Mouse (Mus musculus) forebrain, embryonic 14.5 days (tissue): ENCODE results near the gene Rd3. TPM values are rescaled to one million over a fixed set of nuclear protein-coding genes. Genes with fewer than 3 reads are reported as not detected.

Source experiments
- ATAC-seq: fragments of 200-750 bp; cut with Nextera tagmentation; 2 replicates; pipeline ENCODE4 v1.8.0; 2017; ENCODE audit warnings: mild to moderate bottlenecking, moderate library complexity
- DNase-seq: peaks from one replicate; pipeline ENCODE4 v3.0.0-alpha.2; 2015; ENCODE audit warnings: low spot score
- H3K27ac ChIP-seq: fragments of 300-500 bp; sonication (generic); 2 replicates; pipeline ENCODE4 v1.5.1; 2014; ENCODE audit warnings: low read depth, mild to moderate bottlenecking, control low read depth, low read length, moderate library complexity
- H3K27me3 ChIP-seq: fragments of 300-500 bp; sonication (generic); replicated peaks from 2 replicates; pipeline ENCODE4 v1.6.1; 2014; ENCODE audit warnings: low read length, control low read depth, mixed read lengths; ENCODE audit not compliant: control insufficient read depth, insufficient read depth
- H3K36me3 ChIP-seq: fragments of 300-500 bp; sonication (generic); 2 replicates; pipeline ENCODE4 v1.6.1; 2014; ENCODE audit warnings: low read length, control low read depth; ENCODE audit not compliant: control insufficient read depth, insufficient read depth
- H3K4me1 ChIP-seq: fragments of 300-500 bp; sonication (generic); 2 replicates; pipeline ENCODE4 v1.6.1; 2014; ENCODE audit warnings: antibody characterized with exemption, low read length, control low read depth; ENCODE audit not compliant: control insufficient read depth, insufficient read depth
- H3K4me2 ChIP-seq: fragments of 300-500 bp; sonication (generic); 2 replicates; pipeline ENCODE4 v1.6.1; 2014; ENCODE audit warnings: mild to moderate bottlenecking, control low read depth, low read length
- H3K4me3 ChIP-seq: fragments of 300-500 bp; sonication (generic); 2 replicates; pipeline ENCODE4 v1.5.1; 2014; ENCODE audit warnings: low read depth, low read length, control low read depth
- H3K9ac ChIP-seq: fragments of 300-500 bp; sonication (generic); 2 replicates; pipeline ENCODE4 v1.6.1; 2014; ENCODE audit warnings: mild to moderate bottlenecking, low read length, control low read depth, moderate library complexity
- H3K9me3 ChIP-seq: fragments of 300-500 bp; sonication (generic); replicated peaks from 2 replicates; pipeline ENCODE4 v1.6.1; 2016; ENCODE audit warnings: low read length, control low read depth, mixed read lengths; ENCODE audit not compliant: control insufficient read depth
- WGBS: fragments of 180-500 bp; shearing (Covaris S2); extraction: QIAGEN DNeasy Blood & Tissue Kit; methylation state at CpG from one replicate; pipeline ENCODE4 v1.1.7; 2014; 5-methylcytosine and 5-hydroxymethylcytosine counted together
- polyA plus RNA-seq: library from polyadenylated mRNA; unstranded; fragments of >200 nt; fragmentation: Nextera tagmentation; extraction: Ambion mirVana; gene quantifications from 2 replicates; pipeline ENCODE4 v1.2.1, GENCODE M21; 2014

Rd3 gene
- polyA plus RNA-seq, 1 experiment from 2014 or later = 2.4 TPM

GRCm38 (mm10) chr1:191945756-191946155, 31.4 kb upstream of the Rd3 start:
- no peaks in the 10 kb centered on the region for H3K4me1 ChIP-seq
- H3K4me3 ChIP-seq = no peak overlapping the region
- H3K27me3 ChIP-seq = no peaks in the 10 kb centered on the region
- 84% methylated on average over 5 of the region's 5 CpGs for WGBS
- H3K9ac ChIP-seq = no peak overlapping the region
- no peak for DNase-seq
- H3K36me3 ChIP-seq = no peaks in the 10 kb centered on the region
- no peak overlapping the region for H3K4me2 ChIP-seq
- H3K27ac ChIP-seq = no peak overlapping the region
- ATAC-seq = no peak
- no peaks in the 10 kb centered on the region for H3K9me3 ChIP-seq

DNA sequence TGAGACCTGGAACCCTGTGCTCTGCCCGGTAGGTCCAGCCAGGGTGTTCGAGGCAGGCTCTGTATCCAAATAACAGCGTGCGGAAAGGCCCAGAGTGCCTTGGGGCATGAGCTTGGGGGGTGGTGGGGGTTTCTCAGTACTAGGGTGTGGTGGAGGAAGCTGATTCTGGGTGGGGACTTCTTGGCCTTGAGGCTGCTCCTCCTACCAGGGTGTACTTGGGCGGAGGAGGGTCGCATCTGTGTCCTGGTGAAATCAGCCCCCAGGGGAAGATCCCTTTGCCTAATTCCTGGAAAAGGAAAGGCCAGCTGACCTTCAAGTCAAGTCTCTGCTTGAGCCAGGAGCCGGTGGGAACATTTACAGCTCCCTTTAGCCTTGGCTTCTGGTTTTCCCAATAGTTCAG, 30.9 kb upstream of the Rd3 start:
- H3K4me2 ChIP-seq = no peak overlapping the region
- no peak for DNase-seq
- no peak overlapping the region for H3K9ac ChIP-seq
- no peaks in the 10 kb centered on the region for H3K36me3 ChIP-seq
- no peak overlapping the region for H3K4me3 ChIP-seq
- no peak overlapping the region for H3K27ac ChIP-seq
- no peaks in the 10 kb centered on the region for H3K27me3 ChIP-seq
- no peaks in the 10 kb centered on the region for H3K4me1 ChIP-seq
- 88% methylated on average over 7 of the region's 7 CpGs for WGBS
- no peaks in the 10 kb centered on the region for H3K9me3 ChIP-seq
- no peak for ATAC-seq

DNA sequence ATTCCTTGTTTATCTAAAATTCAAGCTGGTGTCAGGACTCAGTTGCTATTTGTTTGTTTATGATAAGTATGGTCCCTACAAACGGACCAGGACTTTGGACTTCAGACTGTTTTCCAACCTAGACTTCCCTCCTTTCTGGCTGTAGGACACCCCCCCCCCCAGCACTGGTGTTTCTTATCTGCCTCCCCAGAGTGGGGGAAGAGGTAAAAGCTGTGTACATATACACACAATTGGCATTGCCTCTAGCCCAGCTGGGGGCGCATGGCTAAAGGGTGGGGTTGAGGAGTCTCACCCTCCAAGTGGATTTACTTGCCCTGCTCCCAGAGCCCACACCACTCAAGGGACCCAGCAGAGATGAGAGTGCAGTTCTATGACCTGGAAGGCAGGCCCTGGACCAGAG, 30.3 kb upstream of the Rd3 start:
- 88% methylated on average over 2 of the region's 2 CpGs for WGBS
- Histone ChIP-seq H3K27me3 (no peaks in the 10 kb centered on the region), H3K27ac (no peak overlapping the region), H3K4me3 (no peak overlapping the region), H3K4me1 (no peaks in the 10 kb centered on the region), H3K4me2 (no peak overlapping the region), H3K36me3 (no peaks in the 10 kb centered on the region), H3K9me3 (no peaks in the 10 kb centered on the region), H3K9ac (no peak overlapping the region)
- DNase-seq (no peak), ATAC-seq (no peak)

DNA sequence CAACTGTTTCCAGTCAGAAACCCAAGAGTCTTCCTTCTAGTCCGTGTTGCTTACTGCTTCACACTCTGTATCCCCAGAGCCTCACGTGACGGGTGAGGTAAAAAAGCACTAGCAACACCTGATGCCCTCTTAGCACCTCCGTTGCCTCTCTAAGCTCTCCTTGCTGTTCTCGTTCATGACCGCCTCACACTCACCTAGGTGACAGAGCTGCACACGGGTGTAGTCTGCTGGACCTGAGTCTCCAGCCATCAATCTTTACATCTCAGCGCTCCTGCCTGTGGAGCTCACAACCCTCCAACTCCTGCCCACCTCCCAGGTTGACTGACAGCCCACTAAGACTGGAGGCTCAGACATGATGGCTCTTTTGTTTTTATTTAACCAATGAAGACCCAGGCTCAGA, 29.4 kb upstream of the Rd3 start:
- ATAC-seq = no peak
- H3K4me2 ChIP-seq = no peak overlapping the region
- no peak overlapping the region for H3K27ac ChIP-seq
- no peak for DNase-seq
- no peaks in the 10 kb centered on the region for H3K9me3 ChIP-seq
- no peaks in the 10 kb centered on the region for H3K27me3 ChIP-seq
- whole genome bisulfite sequencing = 63% methylated on average over 8 of the region's 8 CpGs
- H3K4me3 ChIP-seq = no peak overlapping the region
- H3K36me3 ChIP-seq = no peaks in the 10 kb centered on the region
- H3K4me1 ChIP-seq = no peaks in the 10 kb centered on the region
- H3K9ac ChIP-seq = no peak overlapping the region

DNA sequence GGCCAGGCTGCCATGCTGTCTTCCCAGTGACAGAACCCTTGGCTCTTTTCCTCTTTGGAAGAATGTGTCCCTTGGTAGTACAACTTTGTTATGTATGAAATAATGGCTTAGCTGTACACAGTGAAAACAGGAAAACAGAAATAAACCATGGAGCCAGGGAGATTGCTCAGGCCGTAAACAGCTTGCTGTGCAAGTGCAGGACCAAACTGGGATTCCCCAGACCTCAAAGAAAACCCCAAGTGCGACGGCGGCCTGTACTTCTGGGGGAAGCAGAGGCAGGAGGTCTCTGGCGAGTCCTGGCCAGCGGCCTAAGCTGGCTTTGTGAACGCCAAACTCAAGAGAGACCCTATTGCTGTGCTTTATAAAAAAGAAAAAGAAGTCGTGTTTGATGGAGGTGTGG, 28.6 kb upstream of the Rd3 start:
- Histone ChIP-seq H3K27me3 (no peaks in the 10 kb centered on the region), H3K4me2 (no peak overlapping the region), H3K36me3 (no peaks in the 10 kb centered on the region), H3K9ac (no peak overlapping the region), H3K4me3 (no peak overlapping the region), H3K9me3 (no peaks in the 10 kb centered on the region), H3K27ac (no peak overlapping the region), H3K4me1 (no peaks in the 10 kb centered on the region)
- ATAC-seq = no peak
- DNase-seq = no peak
- 77% methylated on average over 8 of the region's 8 CpGs for WGBS

DNA sequence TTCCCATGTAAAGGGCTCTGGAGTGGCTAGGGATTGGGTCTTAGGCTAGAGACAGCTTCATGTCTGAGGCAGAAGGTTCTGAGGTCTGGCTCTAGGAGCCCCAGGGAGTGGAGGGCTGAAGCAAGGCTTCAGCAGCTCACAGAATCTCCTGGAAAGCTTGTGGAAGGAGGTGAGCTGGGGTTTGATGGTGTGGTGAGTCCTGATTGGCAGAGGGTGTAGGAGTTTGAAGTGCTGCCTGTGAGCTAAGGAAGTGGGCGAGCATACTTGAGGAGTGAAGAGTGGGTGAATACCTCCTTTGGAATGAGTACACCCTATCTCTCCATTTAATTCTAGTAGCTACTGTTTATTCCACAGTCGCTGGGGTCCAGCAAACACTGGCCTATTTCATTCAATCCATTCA, 26.6 kb upstream of the Rd3 start:
- WGBS = 64% methylated on average over 2 of the region's 2 CpGs
- no peak for ATAC-seq

GRCm38 (mm10) chr1:191952733-191953335, 24.3 kb upstream of the Rd3 start:
- ATAC-seq (no peak), DNase-seq (no peak)
- Histone ChIP-seq H3K4me2 (no peak overlapping the region), H3K9me3 (no peaks in the 10 kb centered on the region), H3K27ac (no peak overlapping the region), H3K36me3 (no peaks in the 10 kb centered on the region), H3K4me3 (no peak overlapping the region), H3K9ac (no peak overlapping the region), H3K27me3 (no peaks in the 10 kb centered on the region), H3K4me1 (no peaks in the 10 kb centered on the region)
- whole genome bisulfite sequencing = 88% methylated on average over 11 of the region's 11 CpGs

More for the DNA sequence above, 26.6 kb upstream of the Rd3 start:
- H3K27me3 ChIP-seq = no peaks in the 10 kb centered on the region
- H3K4me2 ChIP-seq = no peak overlapping the region
- H3K27ac ChIP-seq = no peak overlapping the region
- no peak overlapping the region for H3K9ac ChIP-seq
- H3K4me3 ChIP-seq = no peak overlapping the region
- no peaks in the 10 kb centered on the region for H3K4me1 ChIP-seq
- H3K9me3 ChIP-seq = no peaks in the 10 kb centered on the region
- no peak for DNase-seq
- no peaks in the 10 kb centered on the region for H3K36me3 ChIP-seq

DNA sequence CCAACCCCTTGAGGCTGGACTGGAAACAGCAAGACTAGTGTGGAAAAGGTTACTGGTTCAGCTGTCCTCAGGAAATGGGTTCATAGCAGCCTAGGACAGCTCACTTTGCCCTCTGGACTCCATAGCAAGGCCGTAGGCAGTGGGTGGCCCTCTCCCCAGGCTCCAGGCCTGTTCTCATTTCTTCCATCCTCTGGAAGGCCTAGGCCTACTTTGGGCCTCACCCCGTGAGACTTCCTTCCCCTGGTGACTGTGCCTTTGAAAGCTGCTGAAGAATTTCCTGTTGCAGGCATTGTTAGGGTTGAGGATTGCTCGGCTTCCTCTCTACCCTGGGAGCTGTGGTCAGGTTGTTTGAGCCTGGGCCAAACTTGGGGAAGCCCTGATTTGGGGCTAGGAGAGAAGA, 22.1 kb upstream of the Rd3 start:
- H3K4me2 ChIP-seq = no peak overlapping the region
- no peak overlapping the region for H3K9ac ChIP-seq
- WGBS = 68% methylated on average over 3 of the region's 3 CpGs
- no peaks in the 10 kb centered on the region for H3K9me3 ChIP-seq
- no peak overlapping the region for H3K4me3 ChIP-seq
- DNase-seq = no peak
- H3K36me3 ChIP-seq = no peaks in the 10 kb centered on the region
- no peaks in the 10 kb centered on the region for H3K27me3 ChIP-seq
- no peak overlapping the region for H3K27ac ChIP-seq
- ATAC-seq = no peak
- no peaks in the 10 kb centered on the region for H3K4me1 ChIP-seq

DNA sequence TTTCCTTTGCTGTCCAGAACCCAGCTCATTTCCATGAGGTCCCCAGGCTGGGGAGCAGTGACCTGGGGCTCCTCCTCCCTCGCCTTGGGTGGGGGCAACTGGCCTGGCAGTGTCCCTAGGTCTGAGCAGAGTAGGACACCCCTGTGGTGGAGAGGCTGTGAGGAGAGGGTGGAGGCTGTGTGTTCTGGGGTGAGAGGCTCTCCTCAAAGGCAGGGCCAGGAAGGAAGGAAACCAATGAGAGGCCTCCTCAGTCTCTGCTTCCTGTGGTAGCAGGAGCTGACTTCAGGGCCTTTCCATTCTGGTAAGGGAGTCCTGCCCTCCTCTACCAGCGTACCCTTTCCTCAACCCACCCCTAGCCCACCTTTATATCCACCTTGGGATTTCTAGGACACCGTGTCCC, 20.9 kb upstream of the Rd3 start:
- Histone ChIP-seq H3K27me3 (no peaks in the 10 kb centered on the region), H3K9ac (no peak overlapping the region), H3K4me1 (no peaks in the 10 kb centered on the region), H3K4me3 (no peak overlapping the region), H3K9me3 (no peaks in the 10 kb centered on the region), H3K27ac (no peak overlapping the region), H3K4me2 (no peak overlapping the region), H3K36me3 (no peaks in the 10 kb centered on the region)
- DNase-seq (no peak), ATAC-seq (no peak)
- WGBS = 83% methylated on average over 3 of the region's 3 CpGs
